Mouse (Mus musculus) heart, postnatal 0 days (tissue): ENCODE measurements at regions not wholly inside any gene's neighbourhood (a gene's known extent, or its start where the extent isn't known, plus 50 kb on each side); places are given as distances from the start of the nearest gene placed in this dataset.

ENCODE experiments used
- ATAC-seq: fragments of 200-750 bp; cut with Nextera tagmentation; 2 replicates; pipeline ENCODE4 v1.8.0; 2017; ENCODE audit warnings: low read depth, moderate number of reproducible peaks, moderate library complexity; ENCODE audit not compliant: insufficient read depth
- DNase-seq: peaks from one replicate; pipeline ENCODE4 v3.0.0-alpha.2; 2016; ENCODE audit warnings: low spot score
- H3K27ac ChIP-seq: fragments of 300-500 bp; sonication (generic); 2 replicates; pipeline ENCODE4 v1.5.1; 2014; ENCODE audit warnings: low read depth, mild to moderate bottlenecking
- H3K27me3 ChIP-seq: fragments of 300-500 bp; sonication (generic); 2 replicates; pipeline ENCODE4 v1.6.1; 2014; ENCODE audit warnings: low read length, mixed read lengths; ENCODE audit not compliant: control insufficient read depth, insufficient read depth
- H3K36me3 ChIP-seq: fragments of 300-500 bp; sonication (generic); replicated peaks from 2 replicates; pipeline ENCODE4 v1.6.1; 2014; ENCODE audit warnings: low read length, mixed read lengths; ENCODE audit not compliant: control insufficient read depth, insufficient read depth
- H3K4me1 ChIP-seq: fragments of 300-500 bp; sonication (generic); 2 replicates; pipeline ENCODE4 v1.6.1; 2014; ENCODE audit warnings: antibody characterized with exemption; ENCODE audit not compliant: control insufficient read depth, insufficient read depth
- H3K4me2 ChIP-seq: fragments of 300-500 bp; sonication (generic); 2 replicates; pipeline ENCODE4 v1.6.1; 2014; ENCODE audit warnings: low read depth, mild to moderate bottlenecking, low read length, moderate library complexity
- H3K4me3 ChIP-seq: fragments of 300-500 bp; sonication (generic); 2 replicates; pipeline ENCODE4 v1.5.1; 2014; ENCODE audit warnings: low read depth, low read length
- H3K9ac ChIP-seq: fragments of 300-500 bp; sonication (generic); replicated peaks from 2 replicates; pipeline ENCODE4 v1.6.1; 2014; ENCODE audit warnings: low read depth, low read length, mixed read lengths
- H3K9me3 ChIP-seq: fragments of 300-500 bp; sonication (generic); replicated peaks from 2 replicates; pipeline ENCODE4 v1.6.1; 2016; ENCODE audit warnings: low read length; ENCODE audit not compliant: control insufficient read depth
- CTCF ChIP-seq: IDR thresholded peaks from 2 replicates; pipeline ENCODE4 v1.5.1; 2016; ENCODE audit warnings: antibody characterized with exemption, control low read depth, low read depth
- EP300 ChIP-seq: IDR thresholded peaks from 2 replicates; pipeline ENCODE4 v1.6.1; 2016; ENCODE audit warnings: antibody characterized with exemption, low read depth
- WGBS: fragments of 180-500 bp; shearing (Covaris S2); extraction: QIAGEN DNeasy Blood & Tissue Kit; methylation state at CpG from one replicate; pipeline ENCODE4 v1.1.7; 2014; 5-methylcytosine and 5-hydroxymethylcytosine counted together

DNA sequence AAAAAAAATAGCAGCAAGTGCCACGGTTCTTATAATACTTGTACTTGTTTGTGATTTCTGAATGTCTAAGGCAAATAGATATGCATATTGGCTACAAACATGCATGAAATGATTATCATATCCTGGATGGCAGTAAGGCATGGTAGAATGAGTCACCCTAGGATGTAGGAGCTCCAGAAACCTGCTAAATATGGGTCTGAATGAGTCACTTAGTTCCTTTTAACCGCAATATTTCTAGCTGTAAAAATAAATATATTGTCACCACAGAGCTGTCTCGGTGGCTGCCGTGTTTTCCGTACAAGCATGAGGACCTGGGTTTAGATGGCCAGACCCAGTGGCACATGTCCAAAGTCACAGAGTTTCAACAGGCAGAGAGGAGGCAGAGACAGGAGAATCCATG is 523.1 kb downstream of the Rwdd3 start:
- no peaks in the 10 kb centered on the region for H3K4me1 ChIP-seq
- no peaks in the 10 kb centered on the region for H3K27me3 ChIP-seq
- no peaks in the 10 kb centered on the region for H3K9me3 ChIP-seq
- no peak overlapping the region for H3K9ac ChIP-seq
- TF ChIP-seq EP300 (no peak), CTCF (no peak)
- 59% methylated on average over 5 of the region's 5 CpGs for WGBS
- DNase-seq (no peak), ATAC-seq (no peak)
- H3K4me3 ChIP-seq: no peak overlapping the region
- H3K4me2 ChIP-seq: no peak overlapping the region
- H3K36me3 ChIP-seq: no peaks in the 10 kb centered on the region
- no peak overlapping the region for H3K27ac ChIP-seq

DNA sequence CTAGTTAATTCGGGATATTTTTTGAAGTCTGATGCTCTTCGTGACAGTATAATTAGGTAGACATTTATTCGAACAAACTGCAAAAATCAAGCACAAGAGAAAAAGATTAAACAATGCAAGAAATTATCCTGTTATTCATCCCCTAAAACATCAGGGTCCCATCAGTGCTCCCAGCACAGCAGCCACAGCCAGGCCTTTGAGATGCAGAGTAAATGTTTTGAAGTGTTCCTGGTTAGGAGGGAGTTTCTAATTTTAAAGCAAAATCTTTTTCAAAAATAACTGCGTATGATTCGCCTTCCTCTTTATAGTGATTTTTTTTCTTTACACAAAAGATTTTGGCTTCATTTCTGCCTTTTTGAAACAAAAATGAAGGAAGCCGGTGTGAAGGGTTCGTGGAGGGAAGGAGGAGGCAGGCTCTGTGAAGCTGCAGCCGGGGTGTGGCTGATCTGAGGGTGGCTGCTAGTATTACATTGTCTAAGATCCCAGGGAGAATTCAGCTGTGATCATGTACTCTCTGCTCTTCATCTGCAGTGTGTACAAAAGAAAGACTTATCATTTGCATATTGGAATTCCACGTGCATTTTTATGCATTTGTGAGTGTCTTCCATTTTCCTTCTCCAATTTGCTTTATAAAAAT is 534.7 kb downstream of the Rwdd3 start:
- no peak overlapping the region for H3K9ac ChIP-seq
- no peak overlapping the region for H3K4me3 ChIP-seq
- no peak overlapping the region for H3K4me2 ChIP-seq
- TF ChIP-seq EP300 (no peak), CTCF (no peak)
- no peaks in the 10 kb centered on the region for H3K27me3 ChIP-seq
- H3K4me1 ChIP-seq: no peaks in the 10 kb centered on the region
- no peaks in the 10 kb centered on the region for H3K36me3 ChIP-seq
- 66% methylated on average over 9 of the region's 9 CpGs for WGBS
- DNase-seq (no peak), ATAC-seq (no peak)
- H3K27ac ChIP-seq: no peak overlapping the region
- H3K9me3 ChIP-seq: no peaks in the 10 kb centered on the region

DNA sequence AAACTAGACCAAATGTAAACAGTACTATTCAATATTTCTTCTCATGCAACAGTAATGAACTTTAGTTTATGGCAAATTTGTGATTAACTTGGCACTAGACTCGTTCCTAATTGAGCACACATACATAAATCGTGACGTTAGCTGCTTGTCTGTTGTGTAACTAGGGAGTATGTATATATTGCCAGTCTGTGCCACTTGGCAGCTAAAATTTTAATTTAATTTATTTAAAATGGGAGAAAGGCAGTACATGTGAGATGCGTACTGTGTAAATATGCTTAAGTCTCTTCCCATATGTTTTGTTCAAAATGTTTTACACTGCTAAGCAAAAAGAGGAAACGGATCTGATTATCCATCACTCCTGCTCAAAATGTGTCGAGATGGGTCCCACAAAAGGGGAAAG is 553.1 kb downstream of the Rwdd3 start:
- DNase-seq (no peak), ATAC-seq (no peak)
- H3K27ac ChIP-seq: no peak overlapping the region
- H3K27me3 ChIP-seq: no peaks in the 10 kb centered on the region
- WGBS: 76% methylated on average over 6 of the region's 6 CpGs
- no peak overlapping the region for H3K4me2 ChIP-seq
- no peaks in the 10 kb centered on the region for H3K9me3 ChIP-seq
- H3K36me3 ChIP-seq: no peaks in the 10 kb centered on the region
- H3K4me3 ChIP-seq: no peak overlapping the region
- TF ChIP-seq CTCF: no peak
- no peak for TF ChIP-seq EP300
- no peak overlapping the region for H3K9ac ChIP-seq
- no peaks in the 10 kb centered on the region for H3K4me1 ChIP-seq

DNA sequence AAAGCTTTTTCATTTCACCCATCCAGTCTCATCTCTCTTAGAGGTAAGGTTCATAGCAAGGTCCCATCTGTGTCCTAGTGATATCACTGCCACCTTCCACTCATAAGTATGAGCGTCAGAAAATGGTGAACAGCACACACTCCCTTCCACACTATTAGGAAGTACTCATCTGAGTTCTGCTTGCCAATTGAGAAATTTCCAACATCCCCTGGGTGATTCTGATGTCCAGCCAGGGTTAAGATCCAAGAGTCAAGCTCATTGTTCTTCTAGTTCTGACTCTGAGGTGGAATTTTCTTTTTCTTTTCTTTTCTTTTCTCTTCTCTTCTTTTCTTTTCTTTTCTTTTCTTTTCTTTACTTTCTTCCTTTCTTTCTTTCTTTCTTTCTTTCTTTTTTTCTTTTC is 577.3 kb downstream of the Rwdd3 start:
- ATAC-seq: no peak
- Histone ChIP-seq H3K4me2 (no peak overlapping the region), H3K4me3 (no peak overlapping the region), H3K27ac (no peak overlapping the region), H3K4me1 (no peaks in the 10 kb centered on the region), H3K27me3 (no peaks in the 10 kb centered on the region), H3K9ac (no peak overlapping the region), H3K9me3 (no peaks in the 10 kb centered on the region), H3K36me3 (no peaks in the 10 kb centered on the region)
- no peak for TF ChIP-seq CTCF
- TF ChIP-seq EP300: no peak
- WGBS: 76% methylated on average over 1 of the region's 1 CpGs
- no peak for DNase-seq

DNA sequence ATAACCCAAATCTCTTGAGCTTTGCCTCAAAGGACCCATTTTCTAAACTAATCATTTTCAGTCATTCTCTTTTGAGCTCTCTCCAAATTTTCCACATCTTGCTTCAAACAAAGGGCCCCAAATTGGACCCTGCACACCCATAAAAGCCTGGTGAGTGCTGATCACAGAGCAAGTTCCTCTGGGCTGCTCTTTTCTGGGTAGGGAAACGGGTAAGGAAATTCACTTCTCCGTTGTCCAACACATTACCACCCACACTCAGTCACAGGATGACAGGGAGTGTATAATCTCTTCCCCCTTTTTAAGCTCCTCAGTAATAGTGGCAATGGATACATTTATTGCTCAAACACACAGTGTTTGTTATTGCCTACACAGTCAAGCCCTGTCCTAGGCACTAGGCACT is 580.3 kb downstream of the Rwdd3 start:
- DNase-seq: no peak
- TF ChIP-seq EP300: no peak
- TF ChIP-seq CTCF: no peak

DNA sequence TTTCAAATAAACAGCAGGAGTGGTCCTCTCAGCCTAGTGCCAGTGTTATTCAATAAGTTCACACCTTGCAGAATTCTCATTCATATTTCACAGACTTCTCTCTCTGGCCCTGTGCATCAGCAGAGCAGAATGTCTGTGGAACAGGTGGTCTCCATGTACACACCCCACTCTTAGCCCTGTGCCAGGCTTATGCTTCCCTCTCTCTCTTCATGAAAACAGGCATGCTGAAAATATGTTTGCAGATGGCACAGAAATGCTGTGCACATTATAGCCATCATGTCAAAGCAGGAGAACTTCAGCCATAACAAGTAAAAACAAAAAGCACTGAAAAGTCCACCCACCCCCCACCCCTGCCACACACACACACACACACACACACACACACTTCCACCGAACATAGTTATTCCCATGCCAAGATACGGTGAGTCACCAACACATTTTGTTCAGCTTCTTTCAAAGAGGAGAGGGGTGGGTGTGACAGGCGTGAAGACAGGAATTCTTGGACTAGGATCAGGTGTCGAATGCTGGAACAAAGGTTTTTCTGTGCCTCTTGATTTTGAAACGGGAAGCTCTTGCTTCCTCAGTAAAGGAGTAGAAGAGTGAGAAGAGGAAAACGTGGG is 600.6 kb downstream of the Rwdd3 start:
- no peak for TF ChIP-seq CTCF
- TF ChIP-seq EP300: no peak
- ATAC-seq (no peak), DNase-seq (no peak)
- Histone ChIP-seq H3K4me1 (no peaks in the 10 kb centered on the region), H3K36me3 (no peaks in the 10 kb centered on the region), H3K27me3 (no peaks in the 10 kb centered on the region), H3K4me3 (no peak overlapping the region), H3K9ac (no peak overlapping the region), H3K9me3 (no peaks in the 10 kb centered on the region), H3K4me2 (no peak overlapping the region), H3K27ac (no peak overlapping the region)
- 20% methylated on average over 6 of the region's 6 CpGs for WGBS

More for the DNA sequence above, 580.3 kb downstream of the Rwdd3 start:
- no peaks in the 10 kb centered on the region for H3K36me3 ChIP-seq
- no peak overlapping the region for H3K27ac ChIP-seq
- no peaks in the 10 kb centered on the region for H3K4me1 ChIP-seq
- H3K4me3 ChIP-seq: no peak overlapping the region
- H3K27me3 ChIP-seq: no peaks in the 10 kb centered on the region
- no peak overlapping the region for H3K4me2 ChIP-seq
- no peaks in the 10 kb centered on the region for H3K9me3 ChIP-seq
- no peak overlapping the region for H3K9ac ChIP-seq
- ATAC-seq: no peak
- 74% methylated on average over 2 of the region's 2 CpGs for WGBS
